Comparison of ENCODE assay signal across 25 mouse cellular contexts in genomic region chr15:77117209-77117608, GRCm38 (mm10).
DNase-seq lines count a peak whose midpoint lies in the region; ATAC-seq and TF ChIP-seq lines count a peak whose summit lies in the region.
"Had no signal": no experiment of that assay in that cellular context is flagged by ENCODE, and none has a peak within 500 bp of the region (broad histone marks: within the 10 kb centered on the region; RNA-seq: fewer than 3 reads in every experiment).

No protein-coding gene starts in this region.

- no peaks in the 10 kb centered on the region for H3K9me3 ChIP-seq in heart, embryonic 11.5 days (replicated peaks; ENCODE audit: control insufficient read depth, low read length)
- no peaks in the 10 kb centered on the region for H3K9me3 ChIP-seq in heart, embryonic 16.5 days (replicated peaks; ENCODE audit: control insufficient read depth, low read length)
- H3K9me3 ChIP-seq in midbrain, postnatal 0 days (ENCODE audit: low read length) = no peaks in the 10 kb centered on the region
- H3K9me3 ChIP-seq: liver, embryonic 12.5 days; midbrain, embryonic 13.5 days had no signal

- H3K36me3 ChIP-seq in heart, embryonic 11.5 days (ENCODE audit: control insufficient read depth, insufficient read depth, low read length) = peaks cover 14% of the 10 kb centered on the region; the same call in 1 of the 2 replicates
- H3K36me3 ChIP-seq in heart, embryonic 16.5 days (ENCODE audit: control insufficient read depth, insufficient read depth) = peaks cover 22% of the 10 kb centered on the region
- peaks cover 18% of the 10 kb centered on the region for H3K36me3 ChIP-seq in midbrain, postnatal 0 days (ENCODE audit: insufficient read depth, low read length)

- H3K9ac ChIP-seq in heart, embryonic 11.5 days (ENCODE audit: low read depth, low read length) = no peak overlapping the region
- peak overlapping the region; percentile 44 for H3K9ac ChIP-seq in heart, embryonic 16.5 days (ENCODE audit: low read length)
- no peak overlapping the region for H3K9ac ChIP-seq in midbrain, postnatal 0 days (replicated peaks; ENCODE audit: low read length, poor library complexity, severe bottlenecking)
- H3K9ac ChIP-seq: hindbrain, embryonic 14.5 days; liver, embryonic 12.5 days; liver, postnatal 0 days; midbrain, embryonic 13.5 days had no signal

- DNase-seq in heart, adult 18-20 months = no peak
- no peak for DNase-seq in heart, adult 11 months
- peak; percentile 30 for DNase-seq in embryo, embryonic 10 days (ENCODE audit: low spot score)
- DNase-seq in embryo, embryonic 11 days = peak; percentile 9
- DNase-seq in midbrain, postnatal 0 days (ENCODE audit: low spot score) = no peak
- DNase-seq: adrenal gland, postnatal 25 days; cerebellum, adult 11-12 months; cerebellum, adult 9-11 months; gastrocnemius, postnatal 25 days; kidney, adult 9 months; kidney, postnatal 10 days; left cerebral cortex, postnatal 4 days; liver, postnatal 0 days; lung, postnatal 36 days; right cerebral cortex, adult 18-20 months; thymus, adult 2 months; thymus, postnatal 36 days had no signal

- no peak for TF ChIP-seq CTCF in midbrain, postnatal 0 days (IDR thresholded peaks at IDR 0.05)

- WGBS in heart, embryonic 11.5 days (ENCODE audit: insufficient replicate concordance) = 33% methylated on average over 3 of the region's 3 CpGs
- WGBS in heart, embryonic 16.5 days = 16% methylated on average over 3 of the region's 3 CpGs
- 44% methylated on average over 3 of the region's 3 CpGs for WGBS in midbrain, postnatal 0 days

- no peak for ATAC-seq in heart, embryonic 11.5 days (replicated peaks; ENCODE audit: insufficient number of reproducible peaks, low FRiP score, low TSS enrichment)
- ATAC-seq in heart, embryonic 16.5 days (replicated peaks; ENCODE audit: extremely low read depth, insufficient read depth, low FRiP score) = 0 out of 2 replicates have a peak, but pooled peaks have one; percentile 67
- ATAC-seq in midbrain, postnatal 0 days (ENCODE audit: low FRiP score) = no peak
- ATAC-seq: CD4-positive, CD25-positive, alpha-beta regulatory T cell, adult 4 months; forebrain, embryonic 14.5 days; intestine, postnatal 0 days; liver, embryonic 12.5 days; liver, postnatal 0 days; midbrain, embryonic 13.5 days had no signal

- no peak overlapping the region for H3K4me3 ChIP-seq in heart, embryonic 11.5 days (ENCODE audit: low read depth, low read length)
- no peak overlapping the region for H3K4me3 ChIP-seq in heart, embryonic 16.5 days (ENCODE audit: low read length)
- no peak overlapping the region for H3K4me3 ChIP-seq in midbrain, postnatal 0 days (ENCODE audit: low read depth, low read length)
- H3K4me3 ChIP-seq: liver, embryonic 12.5 days; midbrain, embryonic 13.5 days had no signal

- H3K4me1 ChIP-seq in heart, embryonic 11.5 days (ENCODE audit: control insufficient read depth, insufficient read depth, low read length) = peaks cover 42% of the 10 kb centered on the region
- H3K4me1 ChIP-seq in heart, embryonic 16.5 days (ENCODE audit: control insufficient read depth, insufficient read depth, low read length) = peaks cover 29% of the 10 kb centered on the region
- H3K4me1 ChIP-seq in midbrain, postnatal 0 days (ENCODE audit: insufficient read depth, low read length) = no peaks in the 10 kb centered on the region

- no peaks in the 10 kb centered on the region for H3K27me3 ChIP-seq in heart, embryonic 11.5 days (ENCODE audit: control insufficient read depth, insufficient read depth, low read length)
- no peaks in the 10 kb centered on the region for H3K27me3 ChIP-seq in heart, embryonic 16.5 days (ENCODE audit: control insufficient read depth, insufficient read depth, low read length)
- H3K27me3 ChIP-seq in midbrain, postnatal 0 days (ENCODE audit: insufficient read depth, low read length) = no peaks in the 10 kb centered on the region
- H3K27me3 ChIP-seq: liver, embryonic 12.5 days; midbrain, embryonic 13.5 days had no signal

- H3K4me2 ChIP-seq in heart, embryonic 11.5 days = peak overlapping the region; percentile 19
- peak overlapping the region; percentile 15; the same call in 1 of the 2 replicates for H3K4me2 ChIP-seq in heart, embryonic 16.5 days (ENCODE audit: low read depth, low read length)
- H3K4me2 ChIP-seq in midbrain, postnatal 0 days (ENCODE audit: low read depth, low read length, poor library complexity, severe bottlenecking) = no peak overlapping the region
- H3K4me2 ChIP-seq: hindbrain, embryonic 14.5 days; liver, embryonic 12.5 days; midbrain, embryonic 13.5 days had no signal

- peak overlapping the region; percentile 41 for H3K27ac ChIP-seq in heart, embryonic 11.5 days (ENCODE audit: low read depth, low read length)
- H3K27ac ChIP-seq in heart, embryonic 16.5 days (ENCODE audit: low read length) = peak overlapping the region; percentile 74
- no peak overlapping the region; the same call in 1 of the 2 replicates for H3K27ac ChIP-seq in midbrain, postnatal 0 days (ENCODE audit: low read depth, low read length)
- H3K27ac ChIP-seq: hindbrain, embryonic 14.5 days; liver, embryonic 12.5 days; midbrain, embryonic 13.5 days had no signal

Comparison
In these comparisons a context has a peak if more than half of its experiments do, and no peak if none do; other contexts are left out.
1. DNase-seq: peak in embryo, embryonic 10 days (single experiment) and embryo, embryonic 11 days (single experiment); none in heart, adult 18-20 months (0 of 2), heart, adult 11 months (single experiment) and midbrain, postnatal 0 days (single experiment).